Mouse (Mus musculus): ENCODE data around the gene Olfr1051. TPM values are rescaled to one million over a fixed set of nuclear protein-coding genes. Genes with fewer than 3 reads are reported as not detected.
"Not testable (repeated sequence)": the region's sequence is repeated elsewhere in the genome, so short reads cannot be mapped to it uniquely, and the experiment has no call there.

The Olfr1051 gene
- polyA plus RNA-seq (2011; ENCODE audit: insufficient read length, low read depth, missing spikeins), result not detected in 2 replicates

GRCm38 (mm10) chr2:86278988-86279387, at the start of gene Olfr1051:
Olfr1051 (minus strand) TSS chr2:86279088.
- H3K4me1 ChIP-seq (ENCODE audit: control insufficient read depth, insufficient read depth, low read length); H3K4me3 ChIP-seq (ENCODE audit: insufficient read depth, low read length); H3K27ac ChIP-seq (ENCODE audit: insufficient read depth, low read length): not testable (repeated sequence)

GRCm38 (mm10) chr2:86315184-86315583, 36.3 kb upstream of the Olfr1051 start, which contains the start of gene Olfr1053:
Olfr1053 (minus strand) TSS chr2:86315284.
- H3K27ac ChIP-seq (ENCODE audit: insufficient read depth, low read length), result no peak within 1 kb of the TSS
- TF ChIP-seq POLR2A (IDR thresholded peaks at IDR 0.05; ENCODE audit: low read depth, low read length) (no peak), CTCF (IDR thresholded peaks at IDR 0.05; ENCODE audit: borderline replicate concordance, insufficient read depth, low read length) (no peak)
- H3K4me3 ChIP-seq (ENCODE audit: insufficient read depth, low read length), result no peak within 1 kb of the TSS
- no peaks in the 10 kb centered on the region for H3K4me1 ChIP-seq (ENCODE audit: control insufficient read depth, insufficient read depth, low read length)

- TF ChIP-seq CTCF (IDR thresholded peaks at IDR 0.05; ENCODE audit: borderline replicate concordance, insufficient read depth, low read length), result no peak
- no peak for TF ChIP-seq POLR2A (IDR thresholded peaks at IDR 0.05; ENCODE audit: low read depth, low read length)
Measured at GRCm38 (mm10) chr2:86292155-86292554, 13.3 kb upstream of the Olfr1051 start, which contains the start of gene Olfr1052. Olfr1052 (plus strand) TSS chr2:86292455.

DNA sequence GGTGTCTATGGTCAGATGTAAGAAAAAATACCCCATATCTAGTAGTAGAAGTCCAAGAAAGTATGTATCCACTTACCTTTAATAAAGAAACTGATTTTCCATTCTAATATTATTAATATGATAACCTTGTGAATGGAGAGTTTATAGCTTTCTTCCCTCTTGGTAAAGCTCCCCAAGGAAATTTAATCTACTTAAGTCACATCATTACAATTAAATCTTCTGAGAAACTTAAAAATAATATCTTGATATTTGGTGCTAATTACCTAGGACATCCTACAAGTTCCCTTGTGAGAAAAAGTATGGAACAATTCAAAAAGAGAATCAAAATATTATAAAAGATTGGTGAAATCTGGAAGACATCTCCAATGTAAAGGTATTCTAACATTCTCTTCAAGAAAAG, 20.7 kb downstream of the Olfr1051 start, which contains the start of gene Olfr1049:
Gene Olfr1049, minus strand, starts transcription at position 101 of the 400 bp plus-strand sequence.
- H3K4me3 ChIP-seq (ENCODE audit: insufficient read depth, low read length); H3K27ac ChIP-seq (ENCODE audit: insufficient read depth, low read length); H3K4me1 ChIP-seq (ENCODE audit: control insufficient read depth, insufficient read depth, low read length): not testable (repeated sequence)

More at GRCm38 (mm10) chr2:86292155-86292554, 13.3 kb upstream of the Olfr1051 start, which contains the start of gene Olfr1052:
- H3K4me1 ChIP-seq (ENCODE audit: control insufficient read depth, insufficient read depth, low read length), result no peaks in the 10 kb centered on the region
- no peak within 1 kb of the TSS for H3K27ac ChIP-seq (ENCODE audit: insufficient read depth, low read length)
- no peak within 1 kb of the TSS for H3K4me3 ChIP-seq (ENCODE audit: insufficient read depth, low read length)

DNA sequence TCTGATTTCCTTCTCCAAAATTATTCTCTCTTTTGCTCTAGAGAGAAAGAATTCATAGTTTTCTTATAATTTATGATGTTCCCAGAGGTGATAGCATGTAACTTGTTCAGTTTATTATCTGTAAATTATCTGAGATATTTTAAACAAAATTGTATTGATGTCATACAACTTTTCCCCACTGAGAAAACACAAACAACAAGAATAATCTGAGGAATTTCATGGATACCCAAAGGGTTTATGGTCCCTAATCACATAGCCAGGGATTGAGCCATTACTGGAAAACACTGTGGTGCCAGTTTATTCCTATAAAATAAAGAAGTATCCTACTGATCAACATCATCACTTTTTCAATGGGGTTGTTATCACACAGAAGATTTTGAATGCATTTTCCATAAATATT, 38.7 kb downstream of the Olfr1051 start, which contains the start of gene Olfr1048:
Gene Olfr1048, minus strand, starts transcription at position 101 of the 400 bp plus-strand sequence.
- Histone ChIP-seq H3K4me1 (ENCODE audit: control insufficient read depth, insufficient read depth, low read length) (no peaks in the 10 kb centered on the region), H3K27ac (ENCODE audit: insufficient read depth, low read length) (no peak within 1 kb of the TSS), H3K4me3 (ENCODE audit: insufficient read depth, low read length) (no peak within 1 kb of the TSS)
- TF ChIP-seq CTCF (IDR thresholded peaks at IDR 0.05; ENCODE audit: borderline replicate concordance, insufficient read depth, low read length) (no peak), POLR2A (IDR thresholded peaks at IDR 0.05; ENCODE audit: low read depth, low read length) (no peak)

- Histone ChIP-seq H3K4me3 (ENCODE audit: insufficient read depth, low read length) (no peak within 1 kb of the TSS), H3K4me1 (ENCODE audit: control insufficient read depth, insufficient read depth, low read length) (no peaks in the 10 kb centered on the region), H3K27ac (ENCODE audit: insufficient read depth, low read length) (no peak within 1 kb of the TSS)
- TF ChIP-seq POLR2A (IDR thresholded peaks at IDR 0.05; ENCODE audit: low read depth, low read length) (no peak), CTCF (IDR thresholded peaks at IDR 0.05; ENCODE audit: borderline replicate concordance, insufficient read depth, low read length) (no peak)
Measured at GRCm38 (mm10) chr2:86231301-86231700, 47.6 kb downstream of the Olfr1051 start, which contains the start of gene Olfr1047. Olfr1047 (minus strand) TSS chr2:86231401.

Other genes starting within 250 kb of the Olfr1051 start
- not detected in 2 replicates for gene Olfr1034, start 233.2 kb downstream of the Olfr1051 start, polyA plus RNA-seq (2011; ENCODE audit: insufficient read length, low read depth, missing spikeins)
- gene Olfr1036, start 205.1 kb downstream of the Olfr1051 start, polyA plus RNA-seq (2011; ENCODE audit: insufficient read length, low read depth, missing spikeins), result not detected in 2 replicates
- not detected in 2 replicates for gene Olfr1037, start 191.7 kb downstream of the Olfr1051 start, polyA plus RNA-seq (2011; ENCODE audit: insufficient read length, low read depth, missing spikeins)
- not detected in 2 replicates for gene Olfr1039, start 143.2 kb downstream of the Olfr1051 start, polyA plus RNA-seq (2011; ENCODE audit: insufficient read length, low read depth, missing spikeins)
- not detected in 2 replicates for gene Olfr1040, start 132.4 kb downstream of the Olfr1051 start, polyA plus RNA-seq (2011; ENCODE audit: insufficient read length, low read depth, missing spikeins)
- gene Olfr1042, start 117.2 kb downstream of the Olfr1051 start, polyA plus RNA-seq (2011; ENCODE audit: insufficient read length, low read depth, missing spikeins), result not detected in 2 replicates
- gene Olfr1043, start 111.6 kb downstream of the Olfr1051 start, polyA plus RNA-seq (2011; ENCODE audit: insufficient read length, low read depth, missing spikeins), result not detected in 2 replicates
- gene Olfr1044, start 101.3 kb downstream of the Olfr1051 start, polyA plus RNA-seq (2011; ENCODE audit: insufficient read length, low read depth, missing spikeins), result not detected in 2 replicates
- gene Olfr52, start 93.4 kb downstream of the Olfr1051 start, polyA plus RNA-seq (2011; ENCODE audit: insufficient read length, low read depth, missing spikeins), result not detected in 2 replicates
- gene Olfr1045, start 76.1 kb downstream of the Olfr1051 start, polyA plus RNA-seq (2011; ENCODE audit: insufficient read length, low read depth, missing spikeins), result not detected in 2 replicates
- not detected in 2 replicates for gene Olfr1046, start 59.8 kb downstream of the Olfr1051 start, polyA plus RNA-seq (2011; ENCODE audit: insufficient read length, low read depth, missing spikeins)
- not detected in 2 replicates for gene Olfr1047, start 47.7 kb downstream of the Olfr1051 start, polyA plus RNA-seq (2011; ENCODE audit: insufficient read length, low read depth, missing spikeins)
- gene Olfr1048, start 38.8 kb downstream of the Olfr1051 start, polyA plus RNA-seq (2011; ENCODE audit: insufficient read length, low read depth, missing spikeins), result not detected in 2 replicates
- not detected in 2 replicates for gene Olfr1049, start 20.8 kb downstream of the Olfr1051 start, polyA plus RNA-seq (2011; ENCODE audit: insufficient read length, low read depth, missing spikeins)
- not detected in 2 replicates for gene Olfr1052, start 13.4 kb upstream of the Olfr1051 start, polyA plus RNA-seq (2011; ENCODE audit: insufficient read length, low read depth, missing spikeins)
- not detected in 2 replicates for gene Olfr1053, start 36.2 kb upstream of the Olfr1051 start, polyA plus RNA-seq (2011; ENCODE audit: insufficient read length, low read depth, missing spikeins)
- gene Olfr1054, start 56.3 kb upstream of the Olfr1051 start, polyA plus RNA-seq (2011; ENCODE audit: insufficient read length, low read depth, missing spikeins), result not detected in 2 replicates
- gene Olfr1055, start 71.2 kb upstream of the Olfr1051 start, polyA plus RNA-seq (2011; ENCODE audit: insufficient read length, low read depth, missing spikeins), result not detected in 2 replicates
- gene Olfr1056, start 83.4 kb upstream of the Olfr1051 start, polyA plus RNA-seq (2011; ENCODE audit: insufficient read length, low read depth, missing spikeins), result not detected in 2 replicates
- gene Olfr1057, start 99.3 kb upstream of the Olfr1051 start, polyA plus RNA-seq (2011; ENCODE audit: insufficient read length, low read depth, missing spikeins), result not detected in 2 replicates
- gene Olfr1058, start 109.5 kb upstream of the Olfr1051 start, polyA plus RNA-seq (2011; ENCODE audit: insufficient read length, low read depth, missing spikeins), result not detected in 2 replicates
- not detected in 2 replicates for gene Olfr1061, start 135.0 kb upstream of the Olfr1051 start, polyA plus RNA-seq (2011; ENCODE audit: insufficient read length, low read depth, missing spikeins)
- not detected in 2 replicates for gene Olfr1062, start 147.7 kb upstream of the Olfr1051 start, polyA plus RNA-seq (2011; ENCODE audit: insufficient read length, low read depth, missing spikeins)
- gene Olfr1065, start 171.5 kb upstream of the Olfr1051 start, polyA plus RNA-seq (2011; ENCODE audit: insufficient read length, low read depth, missing spikeins), result not detected in 2 replicates
- not detected in 2 replicates for gene Olfr1066, start 177.2 kb upstream of the Olfr1051 start, polyA plus RNA-seq (2011; ENCODE audit: insufficient read length, low read depth, missing spikeins)
- gene Olfr228, start 208.3 kb upstream of the Olfr1051 start, polyA plus RNA-seq (2011; ENCODE audit: insufficient read length, low read depth, missing spikeins), result not detected in 2 replicates
- not detected in 2 replicates for gene Olfr1076, start 229.4 kb upstream of the Olfr1051 start, polyA plus RNA-seq (2011; ENCODE audit: insufficient read length, low read depth, missing spikeins)

All from embryonic fibroblast, embryonic 13.5 days (primary cell).